Mouse (Mus musculus) small intestine, adult 2 months (tissue): ENCODE measurements at regions not wholly inside any gene's neighbourhood (a gene's known extent, or its start where the extent isn't known, plus 50 kb on each side); places are given as distances from the start of the nearest gene placed in this dataset.

ENCODE experiments used
- CTCF ChIP-seq: fragments of 200-500 bp; IDR thresholded peaks from 2 replicates; pipeline ENCODE4 v1.5.1; 2012; ENCODE audit warnings: low read depth, mild to moderate bottlenecking, control low read depth, inconsistent platforms, low read length, moderate library complexity, mixed read lengths; ENCODE audit not compliant: insufficient replicate concordance, insufficient read length; ENCODE audit errors: extremely low read depth
- POLR2A ChIP-seq: fragments of 200-500 bp; IDR thresholded peaks from 2 replicates; pipeline ENCODE4 v1.6.1; 2012; ENCODE audit warnings: low read depth, mild to moderate bottlenecking, control low read depth, inconsistent platforms, low read length, moderate library complexity

- TF ChIP-seq POLR2A (no peak), CTCF (no peak)
Measured at GRCm38 (mm10) chr9:17567784-17568518, 724.0 kb upstream of the Chordc1 start.
